Mouse (Mus musculus): ENCODE measurements around the gene Slit3.

DNA sequence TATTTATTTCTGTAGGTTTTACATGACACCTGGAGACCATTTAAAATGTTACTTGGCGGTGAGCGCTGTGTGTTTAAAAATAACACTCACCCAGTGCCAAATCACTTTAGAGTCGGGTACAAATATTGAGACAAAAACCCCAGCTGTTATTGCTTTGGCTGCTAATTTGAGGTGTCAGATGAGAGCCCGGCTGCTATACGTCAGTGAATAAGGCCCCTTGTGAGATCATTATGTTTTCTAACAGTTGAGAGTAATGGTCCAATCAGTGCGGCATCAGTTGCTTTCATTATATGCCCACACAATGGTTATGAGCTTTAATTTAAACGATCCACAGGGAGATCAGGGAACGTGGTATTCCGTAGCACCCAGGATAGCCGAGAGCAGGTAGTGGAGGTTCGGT lies 435.2 kb downstream of the Slit3 start:
- TF ChIP-seq CTCF (IDR thresholded peaks at IDR 0.05; ENCODE audit: extremely low read depth, insufficient read length, insufficient replicate concordance, low read depth, low read length): no peak
- TF ChIP-seq POLR2A (IDR thresholded peaks at IDR 0.05; ENCODE audit: low read depth, low read length): no peak
